Mouse (Mus musculus) intestine, postnatal 0 days (tissue): ENCODE data around the gene Synpo2l. TPM values are rescaled to one million over a fixed set of nuclear protein-coding genes. Genes with fewer than 3 reads are reported as not detected.

ENCODE experiments used
- ATAC-seq: fragments of 200-750 bp; cut with Nextera tagmentation; 2 replicates; pipeline ENCODE4 v1.8.0; 2017; ENCODE audit warnings: mild to moderate bottlenecking, moderate TSS enrichment, moderate library complexity
- H3K27ac ChIP-seq: fragments of 300-500 bp; sonication (generic); 2 replicates; pipeline ENCODE4 v1.5.1; 2014; ENCODE audit warnings: mild to moderate bottlenecking, low read depth, low read length, moderate library complexity
- H3K27me3 ChIP-seq: fragments of 300-500 bp; sonication (generic); replicated peaks from 2 replicates; pipeline ENCODE4 v1.6.1; 2014; ENCODE audit warnings: low read length, mixed read lengths; ENCODE audit not compliant: control insufficient read depth, insufficient read depth
- H3K36me3 ChIP-seq: fragments of 300-500 bp; sonication (generic); 2 replicates; pipeline ENCODE4 v1.6.1; 2014; ENCODE audit warnings: mild to moderate bottlenecking, moderate library complexity; ENCODE audit not compliant: control insufficient read depth, insufficient read depth
- H3K4me1 ChIP-seq: fragments of 300-500 bp; sonication (generic); replicated peaks from 2 replicates; pipeline ENCODE4 v1.6.1; 2014; ENCODE audit warnings: antibody characterized with exemption, low read length, mixed read lengths; ENCODE audit not compliant: control insufficient read depth, insufficient read depth
- H3K4me2 ChIP-seq: fragments of 300-500 bp; sonication (generic); replicated peaks from 2 replicates; pipeline ENCODE4 v1.6.1; 2014; ENCODE audit warnings: low read depth, mild to moderate bottlenecking, moderate library complexity
- H3K4me3 ChIP-seq: fragments of 300-500 bp; sonication (generic); 2 replicates; pipeline ENCODE4 v1.5.1; 2014; ENCODE audit warnings: low read depth, low read length
- H3K9ac ChIP-seq: fragments of 300-500 bp; sonication (generic); 2 replicates; pipeline ENCODE4 v1.6.1; 2014; ENCODE audit warnings: mild to moderate bottlenecking, low read depth, low read length
- H3K9me3 ChIP-seq: fragments of 300-500 bp; sonication (generic); 2 replicates; pipeline ENCODE4 v1.6.1; 2016; ENCODE audit warnings: mixed run types; ENCODE audit not compliant: control insufficient read depth
- CTCF ChIP-seq: sonication (generic); IDR thresholded peaks from 2 replicates; pipeline ENCODE4 v1.5.1; 2016; ENCODE audit warnings: low read depth, mild to moderate bottlenecking, control low read depth, antibody characterized with exemption, moderate library complexity
- WGBS: fragments of 180-500 bp; shearing (Covaris S2); extraction: QIAGEN DNeasy Blood & Tissue Kit; methylation state at CpG from one replicate; pipeline ENCODE4 v1.1.7; 2014; 5-methylcytosine and 5-hydroxymethylcytosine counted together
- polyA plus RNA-seq: library from polyadenylated mRNA; unstranded; fragments of >200 nt; fragmentation: Nextera tagmentation; extraction: Ambion mirVana; gene quantifications from 2 replicates; pipeline ENCODE4 v1.2.1, GENCODE M21; 2015

Synpo2l gene
- polyA plus RNA-seq, 1 experiment from 2014 or later: 0.23 TPM

GRCm38 (mm10) chr14:20655731-20656130 lies 12.4 kb downstream of the Synpo2l start:
- Histone ChIP-seq H3K27me3 (no peaks in the 10 kb centered on the region), H3K9ac (no peak overlapping the region), H3K36me3 (no peaks in the 10 kb centered on the region), H3K27ac (no peak overlapping the region), H3K9me3 (no peaks in the 10 kb centered on the region), H3K4me3 (no peak overlapping the region), H3K4me1 (no peaks in the 10 kb centered on the region), H3K4me2 (no peak overlapping the region)
- 65% methylated on average over 9 of the region's 9 CpGs for WGBS
- ATAC-seq: no peak
- TF ChIP-seq CTCF: no peak

GRCm38 (mm10) chr14:20654690-20655421 lies 13.3 kb downstream of the Synpo2l start:
- Histone ChIP-seq H3K27me3 (no peaks in the 10 kb centered on the region), H3K9me3 (no peaks in the 10 kb centered on the region), H3K4me2 (no peak overlapping the region), H3K4me3 (no peak overlapping the region), H3K4me1 (no peaks in the 10 kb centered on the region), H3K27ac (no peak overlapping the region), H3K36me3 (no peaks in the 10 kb centered on the region), H3K9ac (no peak overlapping the region)
- TF ChIP-seq CTCF: no peak
- 68% methylated on average over 9 of the region's 9 CpGs for WGBS
- ATAC-seq: no peak

- TF ChIP-seq CTCF: no peak
- Histone ChIP-seq H3K4me2 (no peak overlapping the region), H3K9ac (no peak overlapping the region), H3K9me3 (no peaks in the 10 kb centered on the region), H3K4me1 (no peaks in the 10 kb centered on the region), H3K27me3 (no peaks in the 10 kb centered on the region), H3K27ac (no peak overlapping the region), H3K36me3 (no peaks in the 10 kb centered on the region), H3K4me3 (no peak overlapping the region)
- 77% methylated on average over 4 of the region's 4 CpGs for WGBS
- ATAC-seq: no peak
These were observed 16.4 kb downstream of the Synpo2l start for GRCm38 (mm10) chr14:20651722-20652256.

- Histone ChIP-seq H3K27ac (no peak overlapping the region), H3K4me1 (no peaks in the 10 kb centered on the region), H3K4me3 (no peak overlapping the region), H3K36me3 (no peaks in the 10 kb centered on the region), H3K9ac (no peak overlapping the region), H3K4me2 (no peak overlapping the region), H3K27me3 (no peaks in the 10 kb centered on the region), H3K9me3 (no peaks in the 10 kb centered on the region)
- no peak for TF ChIP-seq CTCF
- ATAC-seq: no peak
- 70% methylated on average over 2 of the region's 2 CpGs for WGBS
These were observed 17.2 kb downstream of the Synpo2l start for GRCm38 (mm10) chr14:20651000-20651399.

- ATAC-seq: no peak
- H3K4me1 ChIP-seq: peaks cover 4% of the 10 kb centered on the region; the same call in 1 of the 2 replicates
- H3K27me3 ChIP-seq: no peaks in the 10 kb centered on the region
- no peak overlapping the region for H3K9ac ChIP-seq
- H3K4me2 ChIP-seq: no peak overlapping the region
- H3K4me3 ChIP-seq: no peak overlapping the region
- no peaks in the 10 kb centered on the region for H3K9me3 ChIP-seq
- no peak overlapping the region for H3K27ac ChIP-seq
- no peaks in the 10 kb centered on the region for H3K36me3 ChIP-seq
- no peak for TF ChIP-seq CTCF
These were observed 21.8 kb downstream of the Synpo2l start for GRCm38 (mm10) chr14:20646381-20646780.

GRCm38 (mm10) chr14:20645547-20645946 lies 22.6 kb downstream of the Synpo2l start:
- TF ChIP-seq CTCF: peak; percentile 56
- no peak overlapping the region for H3K4me3 ChIP-seq
- WGBS: 39% methylated on average over 3 of the region's 3 CpGs
- no peaks in the 10 kb centered on the region for H3K9me3 ChIP-seq
- no peak for ATAC-seq
- no peak overlapping the region for H3K9ac ChIP-seq
- H3K4me1 ChIP-seq: peaks cover 4% of the 10 kb centered on the region; the same call in 1 of the 2 replicates
- no peak overlapping the region for H3K4me2 ChIP-seq
- H3K27ac ChIP-seq: no peak overlapping the region
- H3K36me3 ChIP-seq: no peaks in the 10 kb centered on the region
- no peaks in the 10 kb centered on the region for H3K27me3 ChIP-seq
